In genomic region chr14:56571310-56572093, GRCm38 (mm10) we compare ENCODE assay signal across 8 mouse cellular contexts. TPM values are rescaled to one million over a fixed set of nuclear protein-coding genes. Genes with fewer than 3 reads are reported as not detected.
A peak's percentile ranks its signal among the peaks of the same experiment; 100 is the strongest.
DNase-seq lines count a peak whose midpoint lies in the region; ATAC-seq and TF ChIP-seq lines count a peak whose summit lies in the region.

No protein-coding gene starts in this region.

- H3K4me1 ChIP-seq in embryonic facial prominence, embryonic 14.5 days (ENCODE audit: control insufficient read depth, insufficient read depth, low read length) = peaks cover 6% of the 10 kb centered on the region; the same call in 1 of the 2 replicates
- peaks cover 6% of the 10 kb centered on the region; the same call in 1 of the 2 replicates for H3K4me1 ChIP-seq in limb, embryonic 14.5 days (ENCODE audit: control insufficient read depth, insufficient read depth, low read length)
- 0 out of 2 replicates have a peak, but pooled peaks cover 3% of the 10 kb centered on the region for H3K4me1 ChIP-seq in midbrain, postnatal 0 days (ENCODE audit: insufficient read depth, low read length)

- ATAC-seq in embryonic facial prominence, embryonic 14.5 days (ENCODE audit: low read depth) = peak; percentile 100
- peak; percentile 100 for ATAC-seq in limb, embryonic 14.5 days (ENCODE audit: low FRiP score, low read depth)
- peak; percentile 100 for ATAC-seq in midbrain, postnatal 0 days (ENCODE audit: low FRiP score)

- WGBS in embryonic facial prominence, embryonic 14.5 days = under 1% methylated on average over 45 of the region's 59 CpGs
- under 1% methylated on average over 52 of the region's 59 CpGs for WGBS in limb, embryonic 14.5 days
- WGBS in midbrain, postnatal 0 days = under 1% methylated on average over 59 of the region's 59 CpGs

- H3K27ac ChIP-seq in embryonic facial prominence, embryonic 14.5 days (replicated peaks; ENCODE audit: low read depth, low read length) = peak overlapping the region; percentile 73; the same call in 1 of the 2 replicates
- peak overlapping the region; percentile 33; the same call in 1 of the 2 replicates for H3K27ac ChIP-seq in limb, embryonic 14.5 days (replicated peaks; ENCODE audit: low read depth, low read length)
- H3K27ac ChIP-seq in midbrain, postnatal 0 days (ENCODE audit: low read depth, low read length) = no peak overlapping the region

- H3K9me3 ChIP-seq in embryonic facial prominence, embryonic 14.5 days (ENCODE audit: control insufficient read depth, low read length) = no peaks in the 10 kb centered on the region
- no peaks in the 10 kb centered on the region for H3K9me3 ChIP-seq in limb, embryonic 14.5 days (ENCODE audit: control insufficient read depth, low read length)
- H3K9me3 ChIP-seq in midbrain, postnatal 0 days (ENCODE audit: low read length) = no peaks in the 10 kb centered on the region

- peak overlapping the region; percentile 67 for H3K4me2 ChIP-seq in embryonic facial prominence, embryonic 14.5 days (ENCODE audit: low read depth, low read length)
- peak overlapping the region; percentile 68 for H3K4me2 ChIP-seq in limb, embryonic 14.5 days (replicated peaks; ENCODE audit: low read depth, low read length, severe bottlenecking)
- peak overlapping the region; percentile 85 for H3K4me2 ChIP-seq in midbrain, postnatal 0 days (ENCODE audit: low read depth, low read length, poor library complexity, severe bottlenecking)

- H3K4me3 ChIP-seq in embryonic facial prominence, embryonic 14.5 days (ENCODE audit: low read depth, low read length) = peak overlapping the region; percentile 89
- peak overlapping the region; percentile 80 for H3K4me3 ChIP-seq in limb, embryonic 14.5 days (replicated peaks; ENCODE audit: low read length)
- peak overlapping the region; percentile 83 for H3K4me3 ChIP-seq in midbrain, postnatal 0 days (ENCODE audit: low read depth, low read length)

- no peaks in the 10 kb centered on the region for H3K27me3 ChIP-seq in embryonic facial prominence, embryonic 14.5 days (replicated peaks; ENCODE audit: control insufficient read depth, insufficient read depth, low read length)
- no peaks in the 10 kb centered on the region for H3K27me3 ChIP-seq in limb, embryonic 14.5 days (ENCODE audit: control insufficient read depth, insufficient read depth, low read length)
- no peaks in the 10 kb centered on the region for H3K27me3 ChIP-seq in midbrain, postnatal 0 days (ENCODE audit: insufficient read depth, low read length)

- TF ChIP-seq POLR2A in limb, embryonic 14.5 days (IDR thresholded peaks at IDR 0.05; ENCODE audit: borderline replicate concordance, extremely low read depth, insufficient read depth, insufficient read length) = no peak

- H3K9ac ChIP-seq in embryonic facial prominence, embryonic 14.5 days (ENCODE audit: low read depth, low read length) = peak overlapping the region; percentile 75
- H3K9ac ChIP-seq in limb, embryonic 14.5 days (ENCODE audit: low read depth, low read length, severe bottlenecking) = peak overlapping the region; percentile 70
- peak overlapping the region; percentile 55 for H3K9ac ChIP-seq in midbrain, postnatal 0 days (replicated peaks; ENCODE audit: low read length, poor library complexity, severe bottlenecking)

- 0 out of 2 replicates have a peak, but pooled peaks cover 1% of the 10 kb centered on the region for H3K36me3 ChIP-seq in embryonic facial prominence, embryonic 14.5 days (ENCODE audit: control insufficient read depth, insufficient read depth, low read length)
- no peaks in the 10 kb centered on the region for H3K36me3 ChIP-seq in limb, embryonic 14.5 days (ENCODE audit: control insufficient read depth, insufficient read depth, low read length)
- H3K36me3 ChIP-seq in midbrain, postnatal 0 days (ENCODE audit: insufficient read depth, low read length) = no peaks in the 10 kb centered on the region

- no peak; the same call in 1 of the 2 replicates for TF ChIP-seq CTCF in midbrain, postnatal 0 days (IDR thresholded peaks at IDR 0.05)

- DNase-seq in 3T3-L1 (ENCODE audit: low read depth, low spot score) = peak; percentile 93
- DNase-seq in adrenal gland, postnatal 4 days (ENCODE audit: low spot score in 2 of 2) = peak; percentile 85 to 91
- peak; percentile 98 for DNase-seq in embryonic facial prominence, embryonic 14.5 days (ENCODE audit: low spot score)
- DNase-seq in heart, adult 8-10 months (ENCODE audit: low spot score) = peak; percentile 95
- peak; percentile 98 for DNase-seq in kidney, adult 9 months
- DNase-seq in limb, embryonic 14.5 days (ENCODE audit: low spot score) = peak; percentile 98
- peak; percentile 98 for DNase-seq in midbrain, postnatal 0 days (ENCODE audit: low spot score)
- DNase-seq in spleen, postnatal 14 days (ENCODE audit: low spot score in 2 of 2) = peak; percentile 93 to 94

RNA-seq across cellular contexts. Expression of gene Cenpj, which starts 3.7 kb away (rescaled TPM):
- total RNA-seq in adrenal gland, postnatal 4 days (2021) = 1 to 10 TPM; 8.0 to 8.4 TPM
- 9.5 and 12.2 TPM in 2 replicates for polyA plus RNA-seq in embryonic facial prominence, embryonic 14.5 days (2014; fragmentation: Nextera tagmentation; extraction: Ambion mirVana)
- 1 to 10 TPM; 1.8 to 3.1 (median 2.2) TPM for total RNA-seq in heart, adult 8-10 months (2022)
- 5.6 and 9.8 TPM in 2 replicates for polyA plus RNA-seq in limb, embryonic 14.5 days (2012; rRNA removed)
- 8.0 and 8.6 TPM in 2 replicates for polyA plus RNA-seq in limb, embryonic 14.5 days (2014; fragmentation: Nextera tagmentation; extraction: Ambion mirVana)
- 1.9 and 2.0 TPM in 2 replicates for total RNA-seq in midbrain, postnatal 0 days (2014; rRNA removed)
- 2.8 TPM in 2 replicates for polyA plus RNA-seq in midbrain, postnatal 0 days (2015; fragmentation: Nextera tagmentation; extraction: Ambion mirVana)

RNA-seq across cellular contexts. Expression of gene Parp4, which starts 3.9 kb away (rescaled TPM):
- 10 to 100 TPM; 27.1 to 31.8 TPM for total RNA-seq in adrenal gland, postnatal 4 days (2021)
- 3.4 and 5.1 TPM in 2 replicates for polyA plus RNA-seq in embryonic facial prominence, embryonic 14.5 days (2014; fragmentation: Nextera tagmentation; extraction: Ambion mirVana)
- total RNA-seq in heart, adult 8-10 months (2022) = 10 to 100 TPM; 34.2 to 37.0 (median 36.1) TPM
- 4.7 and 5.2 TPM in 2 replicates for polyA plus RNA-seq in limb, embryonic 14.5 days (2012; rRNA removed)
- 3.9 TPM in 2 replicates for polyA plus RNA-seq in limb, embryonic 14.5 days (2014; fragmentation: Nextera tagmentation; extraction: Ambion mirVana)
- 0.99 and 1.4 TPM in 2 replicates for total RNA-seq in midbrain, postnatal 0 days (2014; rRNA removed)
- polyA plus RNA-seq in midbrain, postnatal 0 days (2015; fragmentation: Nextera tagmentation; extraction: Ambion mirVana) = 0.79 and 1.4 TPM in 2 replicates

Comparison
In these comparisons a context has a peak if more than half of its experiments do, and no peak if none do; other contexts are left out.
1. RNA of gene Parp4, which starts 3.9 kb away (total RNA-seq): 34.2 to 37.0 TPM in heart, adult 8-10 months and 27.1 to 31.8 TPM in adrenal gland, postnatal 4 days; 0.99 to 1.4 TPM in midbrain, postnatal 0 days; every median in the first group is over 10 times any median in the second.
2. Peak in every context shown above with its lines, with median percentiles within 50 percentile points of each other: DNase-seq, ATAC-seq, H3K4me2 ChIP-seq, H3K4me3 ChIP-seq and H3K9ac ChIP-seq.